Comparison of ENCODE assay signal across 8 mouse cellular contexts in genomic region chr7:81212697-81213346, GRCm38 (mm10). TPM values are rescaled to one million over a fixed set of nuclear protein-coding genes. Genes with fewer than 3 reads are reported as not detected.
DNase-seq lines count a peak whose midpoint lies in the region; ATAC-seq and TF ChIP-seq lines count a peak whose summit lies in the region.

No protein-coding gene starts in this region.

- no peak; the same call in none of the 2 replicates for TF ChIP-seq CTCF in hindbrain, postnatal 0 days (IDR thresholded peaks at IDR 0.05; ENCODE audit: low read depth)

- H3K9ac ChIP-seq in hindbrain, postnatal 0 days (replicated peaks; ENCODE audit: low read length): peak overlapping the region; percentile 43; the same call in 1 of the 2 replicates

- peak; percentile 84 for ATAC-seq in hindbrain, postnatal 0 days

- under 1% methylated on average over 54 of the region's 57 CpGs for WGBS in hindbrain, postnatal 0 days

- H3K4me1 ChIP-seq in hindbrain, postnatal 0 days (ENCODE audit: insufficient read depth, low read length): peaks cover 4% of the 10 kb centered on the region; the same call in 1 of the 2 replicates

- H3K27me3 ChIP-seq in hindbrain, postnatal 0 days (ENCODE audit: insufficient read depth, low read length): peaks cover 44% of the 10 kb centered on the region

- H3K36me3 ChIP-seq in hindbrain, postnatal 0 days (ENCODE audit: insufficient read depth, low read length): no peaks in the 10 kb centered on the region

- peak; percentile 69 for DNase-seq in WW6 (ENCODE audit: low read depth, low spot score)
- peak; percentile 68 to 83 for DNase-seq in cerebellum, postnatal 4 days (ENCODE audit: low spot score in 2 of 2)
- DNase-seq in gastrocnemius, adult 8-10 months (ENCODE audit: low spot score in 2 of 2): peak; percentile 94 to 95
- peak; percentile 88 for DNase-seq in hindbrain, postnatal 0 days (ENCODE audit: low spot score)
- peak; percentile 76 to 77 for DNase-seq in left cerebral cortex, adult 18-20 months (ENCODE audit: low spot score in 2 of 2)
- peak; percentile 96 for DNase-seq in lung, postnatal 36 days
- peak; percentile 84 for DNase-seq in retina, adult 2 months (ENCODE audit: low read depth, low spot score)
- peak; percentile 96 for DNase-seq in thymus, postnatal 14 days

- peak overlapping the region; percentile 51 for H3K4me2 ChIP-seq in hindbrain, postnatal 0 days (ENCODE audit: low read depth, low read length)

- peak overlapping the region; percentile 43 for H3K4me3 ChIP-seq in hindbrain, postnatal 0 days (ENCODE audit: low read length)

- H3K9me3 ChIP-seq in hindbrain, postnatal 0 days (ENCODE audit: low read length): no peaks in the 10 kb centered on the region

- peak overlapping the region; percentile 64; the same call in 1 of the 2 replicates for H3K27ac ChIP-seq in hindbrain, postnatal 0 days

RNA-seq across cellular contexts. Expression of gene Pde8a, which starts 0.6 kb away (rescaled TPM):
- total RNA-seq in gastrocnemius, adult 8-10 months (2022): 10 to 100 TPM in 2 of 4 experiments, 1 to 10 TPM in 2; 9.0 to 12.5 (median 9.9) TPM
- 2.1 and 4.5 TPM in 2 replicates for total RNA-seq in hindbrain, postnatal 0 days (2014; rRNA removed)
- polyA plus RNA-seq in hindbrain, postnatal 0 days (2015; fragmentation: Nextera tagmentation; extraction: Ambion mirVana): 1.8 and 1.9 TPM in 2 replicates
- 1 to 10 TPM; 7.5 to 7.9 TPM for total RNA-seq in left cerebral cortex, adult 18-20 months (2021)

Comparison
In these comparisons a context has a peak if more than half of its experiments do, and no peak if none do; other contexts are left out.
1. Peak in every context shown above with its lines: DNase-seq, ATAC-seq, H3K4me3 ChIP-seq and H3K27ac ChIP-seq.